Mouse (Mus musculus) brain, embryonic 18.5 days (tissue): ENCODE measurements around the gene Adam12.

Experiments used
- DNase-seq: peaks from one replicate; pipeline ENCODE4 v3.0.0-alpha.2; 2012; ENCODE audit warnings: low read depth, low spot score

Adam12 gene

GRCm38 (mm10) chr7:133872701-133873100 is 359.2 kb downstream of the Adam12 start:
- DNase-seq = no peak

GRCm38 (mm10) chr7:133870265-133870664 is 361.7 kb downstream of the Adam12 start:
- DNase-seq = no peak

DNA sequence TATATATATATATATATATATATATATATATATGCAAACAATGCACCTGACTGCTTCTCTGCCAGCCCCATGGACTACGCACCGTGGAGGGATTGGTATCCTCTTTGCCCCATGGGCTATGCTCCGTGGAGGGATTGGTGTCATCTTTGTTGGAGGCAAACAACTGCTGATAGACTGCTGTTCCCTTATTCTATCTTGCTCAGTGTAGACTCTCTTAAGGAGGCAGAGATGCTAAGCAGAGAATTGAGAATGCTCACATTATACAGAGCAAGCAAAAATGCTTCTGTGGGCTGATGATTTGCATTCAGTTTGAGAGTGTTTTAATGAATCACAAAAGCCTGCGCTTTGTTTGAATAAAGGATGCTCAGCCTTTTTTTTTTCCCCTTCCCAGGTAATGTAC is 368.3 kb downstream of the Adam12 start:
- peak; percentile 12 for DNase-seq

GRCm38 (mm10) chr7:133863151-133863550 is 368.8 kb downstream of the Adam12 start:
- DNase-seq = no peak

DNA sequence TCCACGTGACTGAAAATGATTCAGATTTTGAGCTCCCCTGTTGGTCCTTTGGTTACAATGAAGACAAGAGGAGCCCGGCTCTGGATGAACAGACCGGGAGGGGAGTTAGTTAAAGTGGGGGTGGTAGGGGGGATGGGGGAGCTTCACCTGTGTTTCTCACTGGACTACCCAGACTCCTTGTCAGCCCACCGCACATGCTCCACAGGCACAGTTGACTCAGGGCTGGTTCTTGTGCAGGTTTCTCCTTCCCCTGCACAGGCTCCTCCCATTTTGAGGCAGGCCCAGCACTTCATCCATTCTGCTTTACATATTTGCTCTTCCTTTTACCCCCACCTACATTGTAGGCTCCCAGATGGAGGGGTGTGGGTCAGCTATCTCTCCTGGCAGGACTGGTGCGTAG is 369.2 kb downstream of the Adam12 start:
- DNase-seq = no peak

- no peak for DNase-seq
These were observed 369.7 kb downstream of the Adam12 start for GRCm38 (mm10) chr7:133862233-133862632.

GRCm38 (mm10) chr7:133859548-133859947 is 372.4 kb downstream of the Adam12 start:
- DNase-seq = no peak

GRCm38 (mm10) chr7:133858506-133858905 is 373.4 kb downstream of the Adam12 start:
- no peak for DNase-seq

GRCm38 (mm10) chr7:133856278-133856677 is 375.7 kb downstream of the Adam12 start:
- DNase-seq = peak; percentile 46

- DNase-seq = no peak
These were observed 381.2 kb downstream of the Adam12 start for GRCm38 (mm10) chr7:133850735-133851134.

DNA sequence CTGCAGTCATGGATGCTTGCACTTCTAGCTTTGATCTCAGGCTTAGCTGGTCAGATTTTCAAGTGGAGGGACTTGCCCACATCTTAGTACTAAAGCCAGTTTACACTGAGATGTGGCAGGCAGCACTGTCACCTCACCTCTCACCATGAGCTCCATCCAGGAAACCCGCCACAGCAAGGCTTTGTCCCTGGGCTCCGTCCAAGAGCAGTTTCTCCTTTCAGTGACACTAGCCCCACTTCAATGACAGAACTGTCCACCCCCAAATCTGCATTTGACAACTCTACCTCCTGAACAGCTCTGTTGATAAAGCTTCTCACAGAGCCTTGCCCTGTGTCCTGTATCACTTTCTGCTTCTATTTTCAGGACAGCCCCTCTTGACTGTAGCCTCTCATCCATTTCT is 383.8 kb downstream of the Adam12 start:
- DNase-seq = no peak

- no peak for DNase-seq
These were observed 384.8 kb downstream of the Adam12 start for GRCm38 (mm10) chr7:133847175-133847574.

DNA sequence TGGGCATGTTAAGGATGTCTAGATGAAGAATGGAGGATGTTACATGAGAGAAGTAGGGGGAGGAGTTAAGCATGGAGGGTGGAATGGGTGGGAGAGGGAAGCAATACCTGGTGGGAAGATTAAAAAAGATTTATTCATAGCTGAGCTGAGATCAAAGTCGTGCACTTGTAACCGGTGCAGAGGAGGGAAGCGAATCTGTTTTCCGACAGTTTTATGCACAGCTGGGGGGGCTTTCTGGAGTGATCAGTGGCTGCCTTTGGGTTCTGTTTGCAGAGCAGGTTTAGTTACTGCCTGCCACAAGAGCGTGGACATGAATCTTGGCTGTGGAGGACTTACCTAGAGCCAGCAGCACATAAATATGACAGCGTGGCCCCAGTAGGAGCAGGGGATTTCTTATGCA is 389.9 kb downstream of the Adam12 start:
- DNase-seq = no peak

DNA sequence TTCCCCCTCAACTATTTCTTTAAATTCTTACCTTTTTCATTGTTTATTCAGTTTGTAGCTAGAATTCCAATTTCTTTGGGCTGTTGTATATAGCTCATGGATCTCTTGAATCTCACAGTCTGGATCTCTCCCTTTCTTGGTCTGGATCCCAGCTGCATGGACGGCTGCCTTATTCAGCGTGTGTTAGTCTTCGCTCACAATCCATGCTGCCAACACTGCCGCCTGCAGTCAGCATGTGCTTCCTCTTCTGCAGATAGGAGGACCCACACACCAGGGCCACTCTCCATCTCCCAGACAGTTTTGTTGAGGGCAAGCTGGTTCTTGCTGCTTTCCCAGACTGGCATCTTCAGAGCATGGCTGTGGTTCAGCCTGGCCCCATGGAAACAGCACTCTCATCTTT is 392.4 kb downstream of the Adam12 start:
- DNase-seq = no peak
